Mouse (Mus musculus): ENCODE measurements at regions not wholly inside any gene's neighbourhood (a gene's known extent, or its start where the extent isn't known, plus 50 kb on each side); places are given as distances from the start of the nearest gene placed in this dataset.

DNA sequence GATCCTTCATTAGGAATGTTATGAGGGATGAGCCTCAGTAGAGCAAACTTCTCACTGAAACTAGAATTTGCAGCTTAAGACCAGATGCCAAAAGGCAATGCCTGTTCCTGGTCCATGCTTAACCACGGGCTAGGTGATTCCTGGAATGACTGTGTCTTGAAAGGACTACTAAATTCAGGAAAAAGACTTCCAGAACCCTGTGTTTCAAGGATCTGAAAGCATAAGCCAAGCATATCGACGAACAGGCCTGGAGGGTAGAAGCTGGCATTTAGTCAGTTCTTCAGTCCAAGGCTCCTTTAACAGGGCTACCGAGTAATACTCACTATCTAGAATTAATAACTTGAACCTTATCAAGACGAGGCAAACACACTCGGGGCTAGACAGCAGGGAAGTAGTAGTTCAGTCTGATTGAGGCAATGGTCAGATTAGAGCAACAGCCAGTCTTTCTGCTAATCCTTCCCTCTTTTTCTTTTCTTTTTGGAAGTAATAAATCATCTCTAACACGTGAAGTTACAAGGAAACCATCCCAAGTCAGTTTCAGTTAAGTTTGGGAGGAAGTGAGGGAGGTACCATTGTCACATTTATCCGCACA is 134.9 kb upstream of the Bmp2 start:
- TF ChIP-seq CTCF (IDR thresholded peaks at IDR 0.05; ENCODE audit: extremely low read depth, insufficient read depth, low read length) = no peak
- TF ChIP-seq POLR2A (IDR thresholded peaks at IDR 0.05; ENCODE audit: extremely low read depth, insufficient read depth, low read length) = no peak
